Mouse (Mus musculus): ENCODE measurements at regions not wholly inside any gene's neighbourhood (a gene's known extent, or its start where the extent isn't known, plus 50 kb on each side); places are given as distances from the start of the nearest gene placed in this dataset.

- TF ChIP-seq CTCF (IDR thresholded peaks at IDR 0.05; ENCODE audit: extremely low read depth, insufficient read depth, low read length) (no peak), POLR2A (IDR thresholded peaks at IDR 0.05; ENCODE audit: extremely low read depth, insufficient read depth, low read length) (no peak)
These were observed 371.5 kb downstream of the Lrig3 start for GRCm38 (mm10) chr10:126337426-126337825.
